Mouse (Mus musculus) MEL (cell line): ENCODE measurements around the gene BC052040.

Experiments
- CHD1 ChIP-seq: IDR thresholded peaks from 2 replicates; pipeline ENCODE4 v1.6.1; 2012; ENCODE audit warnings: low read depth, mild to moderate bottlenecking, inconsistent platforms, low read length, improper control_type of control experiment
- CTCF ChIP-seq, 3 experiments: IDR thresholded peaks in 2 of 3; conservative IDR thresholded peaks in 1 of 3; 2 replicates each; pipeline ENCODE4 v1.5.1; 2011 to 2012; ENCODE audit warnings: low read length in 3 of 3, low read depth in 2 of 3, mild to moderate bottlenecking in 2 of 3, improper control_type of control experiment in 1 of 3, inconsistent platforms in 1 of 3, mixed read lengths in 1 of 3, moderate library complexity in 1 of 3; ENCODE audit not compliant: control insufficient read depth in 1 of 3, insufficient read depth in 1 of 3, poor library complexity in 1 of 3, severe bottlenecking in 1 of 3
- EP300 ChIP-seq, 2 experiments: IDR thresholded peaks; 2 replicates each; pipeline ENCODE4 v1.6.1; 2011; ENCODE audit warnings: improper control_type of control experiment in 2 of 2, low read length in 2 of 2, low read depth in 1 of 2, mild to moderate bottlenecking in 1 of 2
- HCFC1 ChIP-seq: IDR thresholded peaks from 2 replicates; pipeline ENCODE4 v1.6.1; 2012; ENCODE audit warnings: low read depth, mild to moderate bottlenecking, inconsistent platforms, low read length, improper control_type of control experiment, moderate library complexity
- JUND ChIP-seq: IDR thresholded peaks from 2 replicates; pipeline ENCODE4 v1.6.1; 2011; ENCODE audit warnings: low read depth, mild to moderate bottlenecking, improper control_type of control experiment, low read length
- MAX ChIP-seq: IDR thresholded peaks from 2 replicates; pipeline ENCODE4 v1.6.1; 2011; ENCODE audit warnings: low read length, improper control_type of control experiment
- MEF2A ChIP-seq: IDR thresholded peaks from 2 replicates; pipeline ENCODE4 v1.6.1; 2014; ENCODE audit warnings: low read depth, mild to moderate bottlenecking, inconsistent platforms, low read length, improper control_type of control experiment; ENCODE audit not compliant: poor library complexity, insufficient replicate concordance, severe bottlenecking; ENCODE audit errors: extremely low read depth
- NELFE ChIP-seq: IDR thresholded peaks from 2 replicates; pipeline ENCODE4 v1.6.1; 2011; ENCODE audit warnings: low read depth, low read length, improper control_type of control experiment
- POLR2A ChIP-seq, 2 experiments: IDR thresholded peaks; 2 replicates each; pipeline ENCODE4 v1.6.1; 2011 to 2012; ENCODE audit warnings: low read length in 2 of 2, mild to moderate bottlenecking in 2 of 2, control low read depth in 1 of 2, improper control_type of control experiment in 1 of 2, low read depth in 1 of 2, moderate library complexity in 1 of 2; ENCODE audit not compliant: control insufficient read depth in 1 of 2, insufficient read depth in 1 of 2, poor library complexity in 1 of 2
- TBP ChIP-seq: IDR thresholded peaks from 2 replicates; pipeline ENCODE4 v1.8.0; 2011; ENCODE audit warnings: low read depth, low read length, improper control_type of control experiment

DNA sequence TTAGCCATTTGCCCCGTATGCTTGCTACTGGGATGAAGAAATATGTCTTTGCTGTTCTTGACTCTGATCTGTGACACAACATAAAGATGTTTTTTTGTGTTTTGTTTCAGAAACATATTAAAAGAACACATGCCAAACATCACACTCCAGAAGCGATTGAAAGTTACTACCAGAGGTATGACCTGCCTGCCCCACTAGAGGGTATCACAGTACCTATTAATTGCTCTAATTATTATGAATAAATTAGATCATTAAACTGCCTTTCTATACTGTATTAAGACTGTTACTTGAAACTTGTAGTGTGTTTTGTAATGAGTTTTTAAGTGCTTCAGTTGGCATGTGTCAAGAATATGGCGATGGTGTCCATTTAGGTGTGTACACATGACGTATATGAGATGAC is 50.3 kb downstream of the BC052040 start:
- TF ChIP-seq EP300 (IDR thresholded peaks at IDR 0.05; ENCODE audit: low read depth in 1 of 2, low read length in 2 of 2), result no peak
- TF ChIP-seq CTCF (IDR thresholded peaks at IDR 0.05 in 2 of 3, conservative IDR thresholded peaks at IDR 0.05 in 1 of 3; ENCODE audit: control insufficient read depth in 1 of 3, insufficient read depth in 1 of 3, low read depth in 2 of 3, low read length in 3 of 3, poor library complexity in 1 of 3, severe bottlenecking in 1 of 3), result no peak
- no peak for TF ChIP-seq NELFE
- no peak for TF ChIP-seq HCFC1
- no peak for TF ChIP-seq MAX
- no peak for TF ChIP-seq TBP
- no peak for TF ChIP-seq POLR2A (IDR thresholded peaks at IDR 0.05; ENCODE audit: control insufficient read depth in 1 of 2, insufficient read depth in 1 of 2, low read depth in 1 of 2, low read length in 2 of 2, poor library complexity in 1 of 2)
- no peak for TF ChIP-seq MEF2A
- TF ChIP-seq CHD1, result no peak
- TF ChIP-seq JUND, result no peak
